Mouse (Mus musculus): ENCODE results near the gene Acss1. TPM values are rescaled to one million over a fixed set of nuclear protein-coding genes. Genes with fewer than 3 reads are reported as not detected.

Acss1 gene
- polyA plus RNA-seq, 1 experiment from 2014 or later: 36.5 TPM

DNA sequence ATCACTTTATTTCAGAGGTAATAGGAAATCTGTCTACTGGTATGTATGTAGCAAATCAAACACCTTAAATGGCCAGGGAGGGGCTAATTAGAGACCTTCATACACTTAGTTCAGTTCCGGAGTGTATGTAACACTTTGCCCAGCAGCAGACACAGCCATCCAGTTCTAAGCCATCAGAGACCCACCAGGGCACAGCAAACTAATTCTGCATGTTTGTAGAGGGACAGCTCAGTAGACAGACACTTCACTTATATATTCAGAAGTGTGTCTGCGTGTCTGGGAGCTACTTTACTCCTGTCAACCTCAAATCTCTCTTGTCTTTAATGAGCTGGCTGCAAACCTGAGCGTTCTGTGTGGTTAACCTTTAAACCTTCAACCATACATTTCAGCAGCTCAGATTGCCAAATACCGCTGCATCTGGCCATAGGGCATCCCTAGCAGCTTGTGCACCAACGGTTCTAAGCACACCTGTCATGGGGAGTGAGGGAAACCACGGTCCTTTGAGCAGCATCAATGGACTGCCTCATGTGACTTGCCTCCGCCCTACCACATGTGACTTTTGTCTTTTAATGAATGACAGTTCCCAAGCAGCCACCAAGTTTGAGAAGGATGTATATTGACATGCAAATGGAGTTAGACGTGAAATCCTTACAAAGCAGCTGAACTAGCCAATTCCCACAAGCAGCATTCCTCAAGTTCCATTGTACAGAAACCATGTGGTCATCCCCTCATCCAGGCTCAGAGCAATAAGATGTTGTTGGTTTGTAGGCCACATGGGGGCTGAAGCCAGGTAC, 11.1 kb downstream of the Acss1 start:
- Histone ChIP-seq H3K9me3 (ENCODE audit: control insufficient read depth) (no peaks in the 10 kb centered on the region), H3K27ac (ENCODE audit: low read depth, low read length) (peak overlapping the region; percentile 46; the same call in 1 of the 2 replicates), H3K4me2 (replicated peaks; ENCODE audit: low read depth) (0 out of 2 replicates have a peak overlapping the region, but pooled peaks have one; percentile 0), H3K4me1 (replicated peaks; ENCODE audit: control insufficient read depth, insufficient read depth, low read length) (no peaks in the 10 kb centered on the region), H3K9ac (ENCODE audit: low read depth, low read length) (no peak overlapping the region), H3K36me3 (ENCODE audit: control insufficient read depth, insufficient read depth) (peaks cover 15% of the 10 kb centered on the region; the same call in 1 of the 2 replicates), H3K4me3 (ENCODE audit: low read depth, low read length) (no peak overlapping the region), H3K27me3 (replicated peaks; ENCODE audit: control insufficient read depth, insufficient read depth, low read length) (no peaks in the 10 kb centered on the region)
- peak; percentile 83 for ATAC-seq
- TF ChIP-seq CTCF (IDR thresholded peaks at IDR 0.05; ENCODE audit: low read depth): no peak
- WGBS: 42% methylated on average over 8 of the region's 8 CpGs

DNA sequence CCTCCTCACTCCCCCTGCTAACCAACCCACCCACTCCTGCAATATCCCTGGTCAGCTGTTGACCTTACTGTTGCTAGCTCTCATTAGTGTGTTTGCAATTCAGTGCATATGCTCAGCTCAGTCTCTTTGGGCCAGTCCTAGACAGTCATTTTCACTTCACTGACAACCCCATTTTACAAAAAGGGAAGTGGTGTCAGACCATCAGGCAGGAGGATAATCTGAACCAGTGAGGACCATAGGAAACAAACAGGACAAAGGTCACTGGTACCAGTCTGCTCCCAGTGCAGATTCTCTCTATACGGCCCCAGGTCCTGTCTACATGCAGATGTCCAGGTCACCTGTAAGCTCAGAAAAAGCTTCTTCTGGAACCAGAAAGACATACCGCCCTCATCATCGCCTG, 12.2 kb downstream of the Acss1 start:
- Histone ChIP-seq H3K36me3 (ENCODE audit: control insufficient read depth, insufficient read depth) (peaks cover 15% of the 10 kb centered on the region; the same call in 1 of the 2 replicates), H3K9ac (ENCODE audit: low read depth, low read length) (no peak overlapping the region), H3K4me3 (ENCODE audit: low read depth, low read length) (no peak overlapping the region), H3K9me3 (ENCODE audit: control insufficient read depth) (no peaks in the 10 kb centered on the region), H3K27me3 (replicated peaks; ENCODE audit: control insufficient read depth, insufficient read depth, low read length) (no peaks in the 10 kb centered on the region), H3K4me1 (replicated peaks; ENCODE audit: control insufficient read depth, insufficient read depth, low read length) (no peaks in the 10 kb centered on the region), H3K27ac (ENCODE audit: low read depth, low read length) (no peak overlapping the region), H3K4me2 (replicated peaks; ENCODE audit: low read depth) (no peak overlapping the region)
- no peak for TF ChIP-seq CTCF (IDR thresholded peaks at IDR 0.05; ENCODE audit: low read depth)
- WGBS: 84% methylated on average over 3 of the region's 3 CpGs
- ATAC-seq: no peak

DNA sequence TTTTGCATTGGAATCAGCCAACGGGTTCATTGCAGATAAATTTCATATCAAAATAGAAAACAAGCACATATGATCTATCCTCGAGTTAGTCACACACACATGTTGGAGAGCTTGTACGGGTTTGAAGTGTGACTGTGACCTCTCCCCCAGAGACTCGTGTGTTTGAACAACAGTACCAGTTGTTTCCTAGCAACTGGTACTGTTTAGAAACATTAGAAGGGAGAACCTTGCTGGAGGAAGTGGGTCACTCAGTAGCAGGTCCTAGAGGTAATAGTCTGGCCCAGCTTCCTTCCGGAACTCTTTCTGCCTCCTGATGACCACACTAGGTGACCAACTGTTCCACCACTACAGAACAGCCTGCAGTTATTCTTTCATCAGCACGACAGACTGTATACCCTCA, 13.0 kb downstream of the Acss1 start:
- ATAC-seq: no peak; the same call in 1 of the 2 replicates
- no peaks in the 10 kb centered on the region for H3K9me3 ChIP-seq (ENCODE audit: control insufficient read depth)
- H3K27ac ChIP-seq (ENCODE audit: low read depth, low read length): no peak overlapping the region
- H3K27me3 ChIP-seq (replicated peaks; ENCODE audit: control insufficient read depth, insufficient read depth, low read length): no peaks in the 10 kb centered on the region
- peaks cover 15% of the 10 kb centered on the region; the same call in 1 of the 2 replicates for H3K36me3 ChIP-seq (ENCODE audit: control insufficient read depth, insufficient read depth)
- H3K4me1 ChIP-seq (replicated peaks; ENCODE audit: control insufficient read depth, insufficient read depth, low read length): no peaks in the 10 kb centered on the region
- no peak for TF ChIP-seq CTCF (IDR thresholded peaks at IDR 0.05; ENCODE audit: low read depth)
- H3K9ac ChIP-seq (ENCODE audit: low read depth, low read length): no peak overlapping the region
- WGBS: 62% methylated on average over 6 of the region's 6 CpGs
- no peak overlapping the region for H3K4me2 ChIP-seq (replicated peaks; ENCODE audit: low read depth)
- H3K4me3 ChIP-seq (ENCODE audit: low read depth, low read length): no peak overlapping the region

DNA sequence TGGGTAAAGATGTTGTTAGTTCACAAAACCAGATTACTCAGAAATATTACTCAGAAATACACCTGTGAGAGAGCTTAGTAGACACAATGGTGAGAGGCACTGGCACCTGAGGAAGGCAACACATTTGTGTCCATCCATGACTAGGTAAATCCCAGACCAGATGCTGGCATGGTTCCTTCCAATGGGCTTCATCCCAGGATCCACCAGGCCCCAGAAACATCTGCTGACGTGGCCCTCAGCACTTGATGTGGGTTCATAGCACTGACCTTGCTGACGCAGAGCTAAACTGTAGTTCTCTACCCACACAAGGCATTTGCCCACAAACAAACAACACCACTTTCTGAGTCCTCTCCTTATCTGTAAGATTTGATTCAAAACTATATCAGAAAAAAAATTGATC, 13.5 kb downstream of the Acss1 start:
- no peak for ATAC-seq
- no peak overlapping the region for H3K9ac ChIP-seq (ENCODE audit: low read depth, low read length)
- H3K4me3 ChIP-seq (ENCODE audit: low read depth, low read length): no peak overlapping the region
- H3K27me3 ChIP-seq (replicated peaks; ENCODE audit: control insufficient read depth, insufficient read depth, low read length): no peaks in the 10 kb centered on the region
- TF ChIP-seq CTCF (IDR thresholded peaks at IDR 0.05; ENCODE audit: low read depth): no peak
- no peaks in the 10 kb centered on the region for H3K9me3 ChIP-seq (ENCODE audit: control insufficient read depth)
- H3K4me2 ChIP-seq (replicated peaks; ENCODE audit: low read depth): no peak overlapping the region
- peaks cover 15% of the 10 kb centered on the region; the same call in 1 of the 2 replicates for H3K36me3 ChIP-seq (ENCODE audit: control insufficient read depth, insufficient read depth)
- no peak overlapping the region for H3K27ac ChIP-seq (ENCODE audit: low read depth, low read length)
- WGBS: 89% methylated on average over 2 of the region's 2 CpGs
- H3K4me1 ChIP-seq (replicated peaks; ENCODE audit: control insufficient read depth, insufficient read depth, low read length): no peaks in the 10 kb centered on the region

DNA sequence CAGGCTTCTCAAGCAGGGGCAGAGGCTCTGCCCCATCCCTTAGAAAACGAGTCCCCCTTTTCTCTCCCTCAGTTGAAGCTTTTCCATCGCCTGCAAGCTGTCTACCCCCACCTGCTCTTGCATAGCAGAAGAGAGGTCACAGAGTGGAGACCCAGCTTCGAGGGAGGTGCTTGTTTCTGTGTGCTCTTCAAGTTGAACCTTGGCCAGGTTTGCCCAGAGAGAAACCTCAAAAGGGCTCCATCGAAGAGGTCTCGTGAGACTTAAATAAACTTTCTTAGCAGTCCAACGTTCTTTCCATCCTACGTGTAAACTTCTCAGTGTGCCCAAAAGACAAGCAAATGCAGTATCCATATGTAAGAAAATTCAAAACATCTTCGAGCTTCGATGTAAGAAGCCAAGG, 16.9 kb downstream of the Acss1 start:
- WGBS: 43% methylated on average over 9 of the region's 9 CpGs
- peak overlapping the region; percentile 57 for H3K27ac ChIP-seq (ENCODE audit: low read depth, low read length)

DNA sequence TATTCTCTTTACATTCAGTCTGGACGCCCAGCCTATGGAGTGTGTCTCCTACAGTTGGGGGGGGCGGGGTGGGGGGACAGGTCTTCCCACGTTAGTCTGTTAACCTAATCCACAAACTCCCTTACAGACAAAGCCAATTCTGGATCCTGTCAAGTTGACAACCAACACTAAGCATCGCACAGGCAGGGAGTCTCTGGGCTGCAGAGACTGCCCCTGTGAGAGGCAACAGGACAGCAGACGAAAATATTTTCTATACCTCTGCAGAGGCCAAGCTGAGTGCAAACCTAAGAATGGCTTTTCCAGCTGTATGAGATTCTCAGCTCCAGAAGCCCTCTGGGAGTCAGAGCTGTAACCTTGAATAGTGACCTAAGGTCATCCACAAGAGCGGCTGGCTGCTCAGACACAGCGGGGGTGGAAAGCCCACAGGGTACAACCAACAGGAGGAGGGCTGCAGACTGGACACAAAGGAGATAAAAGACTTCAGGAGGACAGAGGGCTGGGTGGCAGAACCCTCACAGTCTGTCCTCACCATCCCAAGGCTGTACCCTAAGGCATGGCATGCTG, 17.7 kb downstream of the Acss1 start:
- 41% methylated on average over 7 of the region's 7 CpGs for WGBS
- TF ChIP-seq CTCF (IDR thresholded peaks at IDR 0.05; ENCODE audit: low read depth): no peak
- H3K4me1 ChIP-seq (replicated peaks; ENCODE audit: control insufficient read depth, insufficient read depth, low read length): no peaks in the 10 kb centered on the region
- ATAC-seq: no peak
- peaks cover 6% of the 10 kb centered on the region; the same call in 1 of the 2 replicates for H3K36me3 ChIP-seq (ENCODE audit: control insufficient read depth, insufficient read depth)
- no peaks in the 10 kb centered on the region for H3K9me3 ChIP-seq (ENCODE audit: control insufficient read depth)
- no peak overlapping the region for H3K9ac ChIP-seq (ENCODE audit: low read depth, low read length)
- H3K4me3 ChIP-seq (ENCODE audit: low read depth, low read length): no peak overlapping the region
- H3K27ac ChIP-seq (ENCODE audit: low read depth, low read length): no peak overlapping the region
- H3K27me3 ChIP-seq (replicated peaks; ENCODE audit: control insufficient read depth, insufficient read depth, low read length): no peaks in the 10 kb centered on the region
- H3K4me2 ChIP-seq (replicated peaks; ENCODE audit: low read depth): no peak overlapping the region

More for the DNA sequence above, 16.9 kb downstream of the Acss1 start:
- H3K4me1 ChIP-seq (replicated peaks; ENCODE audit: control insufficient read depth, insufficient read depth, low read length): no peaks in the 10 kb centered on the region
- no peak for ATAC-seq
- no peaks in the 10 kb centered on the region for H3K27me3 ChIP-seq (replicated peaks; ENCODE audit: control insufficient read depth, insufficient read depth, low read length)
- H3K4me2 ChIP-seq (replicated peaks; ENCODE audit: low read depth): no peak overlapping the region
- peaks cover 6% of the 10 kb centered on the region; the same call in 1 of the 2 replicates for H3K36me3 ChIP-seq (ENCODE audit: control insufficient read depth, insufficient read depth)
- H3K9ac ChIP-seq (ENCODE audit: low read depth, low read length): 0 out of 2 replicates have a peak overlapping the region, but pooled peaks have one; percentile 2
- no peaks in the 10 kb centered on the region for H3K9me3 ChIP-seq (ENCODE audit: control insufficient read depth)
- no peak overlapping the region for H3K4me3 ChIP-seq (ENCODE audit: low read depth, low read length)
- no peak for TF ChIP-seq CTCF (IDR thresholded peaks at IDR 0.05; ENCODE audit: low read depth)

Data from intestine, postnatal 0 days (tissue).